9 mouse cellular contexts compared by ENCODE assay signal in the genomic region with DNA sequence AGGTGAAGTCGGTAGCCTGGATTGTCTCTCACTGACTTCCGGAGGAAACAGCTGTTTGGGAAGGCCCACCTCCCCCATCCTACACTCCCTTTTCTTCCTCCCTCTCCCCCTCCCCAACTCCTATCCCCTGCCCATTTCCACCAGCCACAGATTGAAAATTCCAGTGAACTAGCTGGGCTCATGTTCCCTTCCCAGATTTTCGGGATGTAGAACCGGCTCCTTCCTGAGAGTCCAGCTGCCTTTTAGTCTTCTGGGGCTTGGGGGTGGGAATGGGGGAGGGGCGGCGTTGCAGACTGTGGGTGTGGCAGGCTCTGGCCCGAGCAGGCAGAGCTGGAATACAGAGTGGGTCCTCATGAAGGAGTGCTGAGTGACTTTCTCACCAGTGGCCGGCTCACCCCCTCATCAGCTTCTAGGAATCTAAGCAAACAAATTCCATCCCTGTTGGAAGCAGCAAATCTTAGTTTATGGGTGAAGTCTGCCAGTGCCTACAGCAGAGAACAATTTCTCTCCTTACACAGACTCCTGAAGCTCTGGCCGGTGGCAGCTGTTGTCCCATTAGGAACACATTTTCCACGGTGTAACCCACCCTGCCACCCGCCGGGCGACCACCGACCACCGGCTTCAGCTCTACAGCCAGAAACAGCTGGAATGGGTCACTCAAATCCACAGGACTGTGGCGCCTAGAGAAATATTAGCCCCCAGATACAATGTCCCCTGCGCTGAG.
A peak's percentile ranks its signal among the peaks of the same experiment; 100 is the strongest.
DNase-seq lines count a peak whose midpoint lies in the region; ATAC-seq and TF ChIP-seq lines count a peak whose summit lies in the region.
"Had no signal": no experiment of that assay in that cellular context is flagged by ENCODE, and none has a peak within 500 bp of the region (broad histone marks: within the 10 kb centered on the region; RNA-seq: fewer than 3 reads in every experiment).

No protein-coding gene starts in this region.

- H3K4me3 ChIP-seq in liver, postnatal 0 days (ENCODE audit: low read depth, low read length) = no peak overlapping the region
- peak overlapping the region; percentile 18 for H3K4me3 ChIP-seq in embryonic facial prominence, embryonic 12.5 days
- no peak overlapping the region for H3K4me3 ChIP-seq in intestine, postnatal 0 days (ENCODE audit: low read depth, low read length)
- no peak overlapping the region for H3K4me3 ChIP-seq in neural tube, embryonic 14.5 days (ENCODE audit: low read depth, low read length)

- TF ChIP-seq CTCF in liver, postnatal 0 days (IDR thresholded peaks at IDR 0.05; ENCODE audit: low read depth) = no peak
- TF ChIP-seq CTCF in intestine, postnatal 0 days (IDR thresholded peaks at IDR 0.05; ENCODE audit: low read depth) = no peak

- no peaks in the 10 kb centered on the region for H3K27me3 ChIP-seq in liver, postnatal 0 days (ENCODE audit: insufficient read depth, low read length)
- H3K27me3 ChIP-seq in embryonic facial prominence, embryonic 12.5 days = no peaks in the 10 kb centered on the region
- H3K27me3 ChIP-seq in intestine, postnatal 0 days (replicated peaks; ENCODE audit: control insufficient read depth, insufficient read depth, low read length) = no peaks in the 10 kb centered on the region
- H3K27me3 ChIP-seq in neural tube, embryonic 14.5 days (ENCODE audit: control insufficient read depth, insufficient read depth, low read length) = no peaks in the 10 kb centered on the region

- H3K4me1 ChIP-seq in liver, postnatal 0 days (ENCODE audit: insufficient read depth) = no peaks in the 10 kb centered on the region
- H3K4me1 ChIP-seq in embryonic facial prominence, embryonic 12.5 days = peaks cover 27% of the 10 kb centered on the region
- H3K4me1 ChIP-seq in intestine, postnatal 0 days (replicated peaks; ENCODE audit: control insufficient read depth, insufficient read depth, low read length) = no peaks in the 10 kb centered on the region
- H3K4me1 ChIP-seq in neural tube, embryonic 14.5 days (ENCODE audit: control insufficient read depth, insufficient read depth, low read length) = peaks cover 11% of the 10 kb centered on the region; the same call in 1 of the 2 replicates

- no peaks in the 10 kb centered on the region for H3K36me3 ChIP-seq in liver, postnatal 0 days (replicated peaks; ENCODE audit: insufficient read depth, low read length)
- H3K36me3 ChIP-seq in embryonic facial prominence, embryonic 12.5 days = no peaks in the 10 kb centered on the region
- no peaks in the 10 kb centered on the region for H3K36me3 ChIP-seq in intestine, postnatal 0 days (ENCODE audit: control insufficient read depth, insufficient read depth)
- no peaks in the 10 kb centered on the region for H3K36me3 ChIP-seq in neural tube, embryonic 14.5 days (ENCODE audit: control insufficient read depth, insufficient read depth, low read length)

- H3K9ac ChIP-seq in liver, postnatal 0 days (replicated peaks) = no peak overlapping the region
- H3K9ac ChIP-seq in embryonic facial prominence, embryonic 12.5 days = 0 out of 2 replicates have a peak overlapping the region, but pooled peaks have one; percentile 7
- no peak overlapping the region for H3K9ac ChIP-seq in intestine, postnatal 0 days (ENCODE audit: low read depth, low read length)
- H3K9ac ChIP-seq in neural tube, embryonic 14.5 days (replicated peaks; ENCODE audit: low read depth, low read length) = no peak overlapping the region

- DNase-seq in liver = peak; percentile 17
- DNase-seq in liver, postnatal 0 days = no peak
- DNase-seq in ovary, postnatal 10 days (ENCODE audit: low spot score) = no peak
- DNase-seq in thymus, postnatal 0 days (ENCODE audit: low spot score) = no peak
- no peak for DNase-seq in layer of hippocampus, adult 9-11 months
- DNase-seq: thymus, postnatal 14 days had no signal

- H3K27ac ChIP-seq in liver, postnatal 0 days (ENCODE audit: low read depth) = no peak overlapping the region
- peak overlapping the region; percentile 76 for H3K27ac ChIP-seq in embryonic facial prominence, embryonic 12.5 days
- no peak overlapping the region for H3K27ac ChIP-seq in intestine, postnatal 0 days (ENCODE audit: low read depth, low read length)
- H3K27ac ChIP-seq in neural tube, embryonic 14.5 days (ENCODE audit: low read depth, low read length) = no peak overlapping the region

- WGBS in liver, postnatal 0 days (ENCODE audit: insufficient replicate concordance) = 47% methylated on average over 17 of the region's 17 CpGs
- WGBS in embryonic facial prominence, embryonic 12.5 days = 16% methylated on average over 17 of the region's 17 CpGs
- WGBS in intestine, postnatal 0 days = 37% methylated on average over 17 of the region's 17 CpGs
- 12% methylated on average over 17 of the region's 17 CpGs for WGBS in neural tube, embryonic 14.5 days

- no peak for ATAC-seq in liver, postnatal 0 days
- peak; percentile 61; the same call in 1 of the 2 replicates for ATAC-seq in embryonic facial prominence, embryonic 12.5 days (ENCODE audit: insufficient number of reproducible peaks, insufficient read depth, low FRiP score, low TSS enrichment)
- ATAC-seq in intestine, postnatal 0 days = no peak
- peak; percentile 55; the same call in 1 of the 2 replicates for ATAC-seq in neural tube, embryonic 14.5 days (ENCODE audit: low read depth)

- H3K9me3 ChIP-seq in liver, postnatal 0 days (ENCODE audit: low read length) = no peaks in the 10 kb centered on the region
- H3K9me3 ChIP-seq in embryonic facial prominence, embryonic 12.5 days = no peaks in the 10 kb centered on the region
- no peaks in the 10 kb centered on the region for H3K9me3 ChIP-seq in intestine, postnatal 0 days (ENCODE audit: control insufficient read depth)
- H3K9me3 ChIP-seq in neural tube, embryonic 14.5 days (ENCODE audit: control insufficient read depth, low read length) = no peaks in the 10 kb centered on the region

- no peak for TF ChIP-seq EP300 in liver, postnatal 0 days (IDR thresholded peaks at IDR 0.05; ENCODE audit: low read depth)

- no peak overlapping the region for H3K4me2 ChIP-seq in liver, postnatal 0 days (ENCODE audit: low read depth, low read length)
- peak overlapping the region; percentile 47 for H3K4me2 ChIP-seq in embryonic facial prominence, embryonic 12.5 days (replicated peaks)
- peak overlapping the region; percentile 51 for H3K4me2 ChIP-seq in intestine, postnatal 0 days (replicated peaks; ENCODE audit: low read depth)
- H3K4me2 ChIP-seq in neural tube, embryonic 14.5 days (ENCODE audit: low read depth, low read length) = peak overlapping the region; percentile 27; the same call in 1 of the 2 replicates

Comparison
In these comparisons a context has a peak if more than half of its experiments do, and no peak if none do; other contexts are left out.
1. ATAC-seq: peak in embryonic facial prominence, embryonic 12.5 days (single experiment) and neural tube, embryonic 14.5 days (single experiment); none in liver, postnatal 0 days (single experiment) and intestine, postnatal 0 days (single experiment).